Mouse (Mus musculus): ENCODE measurements around the gene Atg101.
"Not testable (repeated sequence)": the region's sequence is repeated elsewhere in the genome, so short reads cannot be mapped to it uniquely, and the experiment has no call there.

Gene Atg101

DNA sequence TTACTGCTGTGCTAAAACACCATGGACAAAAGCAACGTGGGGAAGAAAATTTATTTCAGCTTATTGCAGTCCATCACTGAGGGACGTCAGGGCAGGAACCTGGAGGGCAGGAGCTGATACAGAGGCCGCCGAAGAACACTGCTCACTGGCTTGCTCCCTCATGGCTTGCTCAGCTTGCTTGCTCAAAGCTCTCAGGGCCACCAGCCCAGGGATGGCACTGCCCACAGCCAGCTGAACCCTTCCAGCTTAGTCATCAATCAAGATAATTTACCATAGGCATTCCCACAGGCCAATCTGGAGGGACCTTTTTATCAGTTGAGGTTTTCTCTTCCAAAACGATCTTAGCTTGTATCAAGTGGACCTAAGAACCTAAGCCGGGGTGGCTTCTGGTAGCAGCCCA, 27.9 kb downstream of the Atg101 start:
- no peak for DNase-seq (ENCODE audit: low read depth, low spot score)

DNA sequence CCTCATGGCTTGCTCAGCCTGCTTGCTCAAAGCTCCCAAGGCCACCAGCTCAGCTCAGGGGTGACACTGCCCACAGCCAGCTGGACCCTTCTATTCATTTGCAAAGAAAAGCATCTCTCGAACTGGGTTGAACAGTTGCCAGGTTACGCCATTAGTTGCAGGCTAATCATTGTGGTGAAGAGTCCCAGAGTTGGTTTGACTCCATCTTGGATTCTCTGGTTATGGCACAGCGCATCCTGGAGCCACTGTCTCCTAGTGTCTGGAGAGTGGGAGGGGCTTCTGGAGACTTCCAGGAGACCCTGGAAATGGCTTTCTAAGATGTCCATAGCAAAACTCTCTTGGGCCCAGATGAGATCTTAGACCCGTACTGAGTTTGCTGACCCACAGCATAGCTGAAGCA, 31.3 kb downstream of the Atg101 start:
- no peak for DNase-seq (ENCODE audit: low read depth, low spot score)

- peak; percentile 93 for DNase-seq (ENCODE audit: low read depth, low spot score)
These were observed 31.8 kb downstream of the Atg101 start for GRCm38 (mm10) chr15:101315832-101316231.

GRCm38 (mm10) chr15:101316279-101316912, 32.3 kb downstream of the Atg101 start:
- no peak for DNase-seq (ENCODE audit: low read depth, low spot score)

GRCm38 (mm10) chr15:101316913-101317813, 33.1 kb downstream of the Atg101 start:
- no peak for DNase-seq (ENCODE audit: low read depth, low spot score)

DNA sequence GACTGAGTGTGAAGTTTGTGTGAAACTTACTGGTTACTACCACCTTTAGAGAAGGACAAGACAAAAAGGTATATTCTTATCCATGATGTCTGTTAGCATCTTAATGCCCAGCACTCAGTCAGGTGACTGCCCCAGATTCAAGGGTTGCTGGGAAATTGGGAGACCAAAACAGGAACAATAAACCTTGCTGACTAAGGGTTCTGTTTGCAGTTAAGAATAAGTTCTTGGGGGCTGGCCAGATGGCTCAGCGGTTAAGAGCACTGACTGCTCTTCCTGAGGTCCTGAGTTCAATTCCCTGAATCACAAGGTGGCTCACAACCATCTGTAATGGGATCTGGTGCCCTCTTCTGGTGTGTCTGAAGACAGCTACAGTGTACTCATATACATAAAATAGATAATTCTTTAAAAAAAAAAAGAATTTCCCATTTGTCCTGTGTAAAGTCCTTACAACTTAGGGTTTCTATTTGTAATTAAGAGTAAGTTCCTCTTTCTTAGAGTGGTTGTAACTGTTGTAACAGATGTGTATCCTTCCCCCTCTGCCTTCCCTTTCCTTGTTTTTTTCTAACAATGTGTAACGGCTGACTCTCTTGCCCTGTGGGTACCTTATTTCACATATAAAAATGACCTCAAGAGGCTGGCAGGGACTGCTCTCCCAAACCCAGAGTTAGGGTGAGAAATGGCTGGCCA, 33.9 kb downstream of the Atg101 start:
- DNase-seq (ENCODE audit: low read depth, low spot score), result no peak

- DNase-seq (ENCODE audit: low read depth, low spot score), result no peak
These were observed 35.1 kb downstream of the Atg101 start for GRCm38 (mm10) chr15:101318889-101319765.

DNA sequence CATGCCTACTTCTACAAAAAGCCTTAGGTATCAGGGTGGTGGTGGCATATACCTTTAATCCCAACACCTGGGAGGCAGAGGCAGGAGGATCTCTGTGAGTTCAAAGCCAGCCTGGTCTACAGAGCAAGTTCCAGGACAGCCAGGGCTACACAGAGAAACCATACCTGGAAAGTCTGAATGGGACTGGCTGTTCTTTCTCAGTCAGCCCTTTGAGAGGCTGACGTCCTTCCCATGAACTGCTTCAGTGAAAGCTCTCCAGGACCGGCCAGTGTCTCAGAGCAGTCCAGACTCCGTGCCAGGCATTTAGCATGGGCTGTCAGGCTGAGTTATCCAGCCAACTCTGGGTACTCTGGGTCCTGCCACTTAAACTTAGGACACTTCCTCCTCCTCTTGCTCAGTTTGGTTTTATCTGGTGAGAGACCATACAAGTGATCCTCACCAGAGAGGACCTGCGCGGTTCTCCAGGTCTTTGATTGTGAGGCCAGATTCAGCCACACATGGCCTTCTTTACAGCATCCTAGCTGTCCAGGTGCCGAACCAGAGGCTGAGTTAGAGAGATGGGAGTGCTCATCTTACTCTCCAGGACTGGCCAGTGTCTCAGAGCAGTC, 36.0 kb downstream of the Atg101 start:
- DNase-seq (ENCODE audit: low read depth, low spot score), result no peak

- DNase-seq (ENCODE audit: low read depth, low spot score), result no peak
These were observed 36.6 kb downstream of the Atg101 start for GRCm38 (mm10) chr15:101320618-101321041.

DNA sequence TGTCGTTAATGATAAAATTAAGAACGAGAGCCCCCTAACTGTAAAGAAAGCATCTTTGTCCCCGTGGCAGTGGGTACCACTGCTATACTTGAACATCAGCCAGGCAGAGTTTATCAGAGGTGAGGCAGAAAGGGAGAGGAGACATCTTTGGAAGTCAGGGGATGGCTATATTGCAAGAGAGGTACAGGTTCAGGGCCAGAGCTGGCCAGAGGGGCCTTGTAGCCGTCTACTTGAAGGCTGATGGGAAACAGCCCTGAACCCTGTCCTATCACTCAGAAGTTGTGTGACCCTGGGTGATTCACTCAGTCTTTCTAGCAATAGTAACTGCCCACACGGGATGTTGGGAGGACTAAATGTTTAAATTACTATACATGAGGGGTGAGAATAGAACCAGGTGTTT, 37.1 kb downstream of the Atg101 start:
- no peak for DNase-seq (ENCODE audit: low read depth, low spot score)

- no peak for DNase-seq (ENCODE audit: low read depth, low spot score)
These were observed 38.0 kb downstream of the Atg101 start for GRCm38 (mm10) chr15:101322106-101322505.

GRCm38 (mm10) chr15:101322640-101323039, 38.6 kb downstream of the Atg101 start:
- no peak for DNase-seq (ENCODE audit: low read depth, low spot score)

DNA sequence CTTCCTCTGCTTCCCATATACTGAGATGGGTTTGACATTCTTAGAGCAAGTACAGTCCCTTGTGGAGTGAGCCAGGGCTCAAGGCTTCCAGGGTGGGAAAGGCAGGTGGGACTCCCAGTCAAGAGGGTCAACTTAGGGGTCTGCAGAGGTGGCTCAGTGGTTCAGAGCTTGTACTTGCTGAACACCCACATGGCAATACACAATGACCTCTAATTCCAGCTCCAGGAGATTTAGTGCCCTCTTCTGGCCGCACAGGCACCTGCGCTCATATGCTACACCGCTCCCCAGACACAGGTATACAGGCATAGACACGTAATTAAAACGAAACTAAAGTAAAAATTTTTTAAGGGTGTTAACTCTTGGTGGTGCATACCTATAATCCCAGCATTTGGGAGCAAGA, 39.4 kb downstream of the Atg101 start:
- DNase-seq (ENCODE audit: low read depth, low spot score), result no peak

DNA sequence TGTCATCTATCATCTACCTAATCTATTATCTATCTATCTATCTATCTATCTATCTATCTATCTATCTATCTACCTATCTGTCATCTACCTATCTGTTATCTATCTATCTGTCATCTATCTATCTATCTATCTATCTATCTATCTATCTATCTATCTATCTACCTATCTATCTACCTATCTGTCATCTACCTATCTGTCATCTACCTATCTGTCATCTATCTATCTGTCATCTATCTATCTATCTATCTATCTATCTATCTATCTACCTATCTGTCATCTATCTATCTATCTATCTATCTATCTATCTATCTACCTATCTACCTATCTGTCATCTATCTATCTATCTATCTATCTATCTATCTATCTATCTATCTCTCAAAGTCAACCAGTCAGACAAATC, 40.3 kb downstream of the Atg101 start:
- not testable (repeated sequence) for DNase-seq (ENCODE audit: low read depth, low spot score)

DNA sequence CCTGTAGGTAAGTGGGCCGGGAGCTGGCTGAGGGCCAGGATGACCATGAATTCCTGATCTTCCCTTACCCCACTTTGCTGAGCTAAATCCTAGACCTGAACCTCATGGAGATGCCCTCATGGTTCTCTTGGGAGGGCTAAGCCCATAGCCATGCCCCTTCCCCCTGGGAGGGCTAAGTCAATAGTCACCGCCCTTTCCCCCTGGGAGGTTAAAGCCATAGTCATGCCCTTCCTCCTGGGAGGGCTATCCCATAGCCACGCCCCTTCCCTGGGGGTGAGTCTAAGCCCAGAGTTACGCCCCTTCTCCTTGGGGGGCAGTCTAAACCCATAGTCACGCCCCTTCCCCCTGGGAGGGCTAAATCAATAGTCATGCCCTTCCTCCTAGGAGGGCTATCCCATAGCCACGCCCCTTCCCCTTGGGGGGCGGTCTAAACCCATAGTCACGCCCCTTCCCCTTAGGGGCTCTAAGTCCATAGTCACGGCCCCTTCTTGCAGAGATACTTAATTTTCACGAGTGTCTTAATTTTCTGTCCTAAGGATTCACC, 42.0 kb downstream of the Atg101 start:
- DNase-seq (ENCODE audit: low read depth, low spot score), result no peak

GRCm38 (mm10) chr15:101327282-101327681, 43.2 kb downstream of the Atg101 start:
- peak; percentile 84 for DNase-seq (ENCODE audit: low read depth, low spot score)

DNA sequence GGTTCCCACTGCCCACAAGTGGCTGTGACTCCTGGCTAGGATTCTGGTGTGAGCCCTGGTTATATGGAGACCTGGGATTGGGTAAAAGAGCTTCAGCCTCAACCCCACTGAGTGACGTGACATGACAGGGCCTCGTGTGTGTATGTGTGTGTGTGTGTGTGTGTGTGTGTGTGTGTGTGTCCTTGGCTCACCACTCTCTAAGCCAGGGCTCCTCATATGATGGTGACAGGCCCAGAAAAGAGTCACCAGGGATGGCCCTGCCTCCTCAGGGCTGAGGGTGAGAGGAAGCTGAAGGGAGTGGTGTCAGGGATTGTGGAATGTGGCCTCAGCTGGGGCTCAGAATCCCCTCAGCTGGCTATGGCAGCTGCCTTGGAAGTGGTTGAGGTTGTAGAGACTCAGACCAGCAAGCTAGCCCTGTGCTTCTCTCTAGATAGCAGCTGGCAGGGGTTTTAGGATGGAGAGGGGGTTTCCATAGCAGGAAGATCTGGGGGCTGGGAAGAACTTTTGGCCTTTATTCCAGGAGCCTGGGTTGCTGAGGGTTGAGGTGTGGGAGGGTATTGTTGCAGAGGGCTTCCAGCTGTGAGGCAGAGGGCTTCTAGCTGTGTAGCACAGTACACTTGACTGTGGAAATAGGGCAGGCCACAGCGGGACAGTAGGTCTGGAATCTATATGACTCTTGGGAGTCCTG, 44.9 kb downstream of the Atg101 start:
- no peak for DNase-seq (ENCODE audit: low read depth, low spot score)

GRCm38 (mm10) chr15:101329564-101329892, 45.5 kb downstream of the Atg101 start:
- no peak for DNase-seq (ENCODE audit: low read depth, low spot score)

DNA sequence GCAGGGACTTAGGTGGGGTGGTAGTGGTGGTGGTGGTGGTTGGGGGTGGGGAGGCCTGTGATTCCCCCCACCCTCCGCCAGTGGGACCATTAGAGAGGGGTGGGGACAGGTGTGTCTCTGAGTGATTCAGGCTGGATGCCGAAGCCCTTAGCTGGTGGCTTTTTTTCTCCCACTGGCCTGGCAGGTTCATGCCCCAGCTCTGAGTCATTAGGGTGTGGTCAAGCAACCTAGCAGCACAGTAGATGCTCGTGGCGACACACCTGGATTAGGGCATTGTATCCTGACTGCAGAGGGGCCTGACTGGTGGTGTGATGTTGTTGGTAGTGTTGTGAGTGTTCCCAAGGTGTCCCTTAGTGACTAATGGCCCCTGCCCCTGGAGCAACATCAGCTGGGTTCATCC, 47.0 kb downstream of the Atg101 start:
- DNase-seq (ENCODE audit: low read depth, low spot score), result no peak

- DNase-seq (ENCODE audit: low read depth, low spot score), result no peak
These were observed 48.3 kb downstream of the Atg101 start for GRCm38 (mm10) chr15:101332370-101332769.
